Mouse (Mus musculus) heart, adult 8-10 months (tissue): ENCODE results near the gene Odf3b. TPM values are rescaled to one million over a fixed set of nuclear protein-coding genes. Genes with fewer than 3 reads are reported as not detected.

Experiments
- DNase-seq: peaks from one replicate; pipeline ENCODE4 v3.0.0; 2022; ENCODE audit warnings: low spot score
- total RNA-seq, 4 experiments: library from RNA; stranded (reverse); gene quantifications; 2 replicates each; pipeline ENCODE4 v1.2.4; 2022

Odf3b gene
- total RNA-seq, 4 experiments from 2014 or later, result 0.41 to 2.3 (median 2.2) TPM

- DNase-seq, result no peak
These were observed 44.1 kb downstream of the Odf3b start for GRCm38 (mm10) chr15:89334774-89335537.

- no peak for DNase-seq
These were observed 44.8 kb downstream of the Odf3b start, which contains the start of gene Miox for GRCm38 (mm10) chr15:89334271-89334670. Gene Miox (plus strand): TSS chr15:89334398.

Other genes starting within 250 kb of the Odf3b start
- gene Mapk12, start 238.6 kb downstream of the Odf3b start, total RNA-seq, result 10 to 100 TPM; 21.1 to 31.4 (median 28.0) TPM
- gene Mapk11, start 229.7 kb downstream of the Odf3b start, total RNA-seq, result 1 to 10 TPM; 1.1 to 2.8 (median 2.7) TPM
- 100 to 1,000 TPM in 2 of 4 experiments, 10 to 100 TPM in 2; 92.5 to 104 (median 99.6) TPM for gene Plxnb2, start 198.5 kb downstream of the Odf3b start, total RNA-seq
- gene Dennd6b, start 182.8 kb downstream of the Odf3b start, total RNA-seq, result 10 to 100 TPM in 2 of 4 experiments, 1 to 10 TPM in 2; 8.8 to 12.9 (median 11.0) TPM
- 10 to 100 TPM; 82.1 to 87.5 (median 84.7) TPM for gene Ppp6r2, start 167.7 kb downstream of the Odf3b start, total RNA-seq
- gene Sbf1, start 64.0 kb downstream of the Odf3b start, total RNA-seq, result 10 to 100 TPM; 56.5 to 74.5 (median 69.5) TPM
- not detected for gene Adm2, start 56.6 kb downstream of the Odf3b start, total RNA-seq
- not detected for gene Miox, start 44.9 kb downstream of the Odf3b start, total RNA-seq
- gene Lmf2, start 23.6 kb downstream of the Odf3b start, total RNA-seq, result 10 to 100 TPM; 23.6 to 29.1 (median 26.7) TPM
- gene Ncaph2, start 23.6 kb downstream of the Odf3b start, total RNA-seq, result 10 to 100 TPM; 52.8 to 67.4 (median 57.4) TPM
- gene Sco2, start 5.4 kb downstream of the Odf3b start, total RNA-seq, result 10 to 100 TPM; 21.9 to 32.0 (median 24.4) TPM
- gene Tymp, start 2.2 kb downstream of the Odf3b start, total RNA-seq, result under 1 TPM; 0.22 to 0.72 (median 0.31) TPM
- gene Klhdc7b, start 5.6 kb upstream of the Odf3b start, total RNA-seq, result not detected
- gene Syce3, start 31.2 kb upstream of the Odf3b start, total RNA-seq, result not detected
- gene Cpt1b, start 46.6 kb upstream of the Odf3b start, total RNA-seq, result 100 to 1,000 TPM; 631 to 738 (median 682) TPM
- gene C730034F03Rik, start 50.3 kb upstream of the Odf3b start, total RNA-seq, result 1 to 10 TPM; 1.4 to 4.1 (median 2.0) TPM
- gene Gm44502, start 50.4 kb upstream of the Odf3b start, total RNA-seq, result 10 to 100 TPM in 2 of 4 experiments, 1 to 10 TPM in 2; 6.9 to 14.3 (median 10.7) TPM
- gene Chkb, start 50.6 kb upstream of the Odf3b start, total RNA-seq, result 10 to 100 TPM; 46.7 to 59.6 (median 54.0) TPM
- under 1 TPM in 3 of 4 experiments, not detected in 1; 0.09 to 0.25 (median 0.09) TPM for gene Mapk8ip2, start 74.6 kb upstream of the Odf3b start, total RNA-seq
- gene Arsa, start 98.1 kb upstream of the Odf3b start, total RNA-seq, result 10 to 100 TPM; 10.9 to 12.7 (median 11.8) TPM
- 10 to 100 TPM; 36.3 to 53.5 (median 43.5) TPM for gene Shank3, start 120.3 kb upstream of the Odf3b start, total RNA-seq
- under 1 TPM in 3 of 4 experiments, not detected in 1; 0.19 to 0.41 (median 0.28) TPM for gene Acr, start 189.0 kb upstream of the Odf3b start, total RNA-seq
- gene Rabl2, start 212.6 kb upstream of the Odf3b start, total RNA-seq, result 1 to 10 TPM; 4.4 to 6.6 (median 5.4) TPM